Mouse (Mus musculus): ENCODE measurements around the gene Egfl8.
A peak's percentile ranks its signal among the peaks of the same experiment; 100 is the strongest.

Egfl8 gene

DNA sequence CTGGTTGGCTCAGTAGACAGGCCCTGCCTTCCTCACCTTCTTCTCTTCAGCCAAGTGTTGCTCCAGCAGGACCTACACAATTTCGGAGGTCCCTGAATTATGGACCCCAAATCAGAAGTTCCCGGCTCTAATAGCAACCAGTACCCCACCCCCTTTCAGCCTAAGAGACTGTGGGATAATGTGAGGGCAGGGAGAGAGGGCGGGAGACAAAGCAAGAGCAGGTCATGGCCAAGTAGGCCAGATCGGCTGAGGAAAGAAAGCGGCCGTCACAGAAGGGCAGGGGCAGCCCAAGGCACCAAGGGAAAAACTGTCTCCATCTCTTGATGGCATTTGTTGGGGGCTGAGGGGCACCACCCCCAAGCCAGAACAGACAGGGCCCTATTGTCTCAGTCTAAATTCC lies at the start of gene Egfl8:
Gene Egfl8 (minus strand): TSS at position 101 of the 400 bp plus-strand sequence.
- DNase-seq = no peak

DNA sequence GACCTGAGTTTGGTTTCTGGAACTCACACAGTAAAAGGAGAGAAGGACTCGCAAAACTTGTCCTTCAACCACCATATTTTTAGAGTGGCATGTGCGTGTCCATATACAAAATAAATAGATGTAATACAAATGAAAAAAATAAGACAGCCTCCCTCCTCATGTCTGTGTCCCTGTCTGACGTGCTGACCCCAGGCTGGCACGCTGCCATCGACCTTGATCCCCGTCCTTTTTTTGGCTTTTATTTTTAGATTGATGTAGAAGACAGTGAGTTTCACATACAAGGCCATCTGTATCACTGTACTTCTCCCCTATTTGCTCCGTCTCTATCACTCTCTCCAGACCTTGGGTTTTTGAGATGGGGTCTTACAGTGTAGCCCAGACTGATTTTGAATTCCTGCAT lies 48.7 kb upstream of the Egfl8 start:
- no peak for DNase-seq

- DNase-seq = no peak
These were observed 47.8 kb upstream of the Egfl8 start for GRCm38 (mm10) chr17:34663558-34663957.

GRCm38 (mm10) chr17:34662978-34663377 lies 47.2 kb upstream of the Egfl8 start:
- DNase-seq = no peak

DNA sequence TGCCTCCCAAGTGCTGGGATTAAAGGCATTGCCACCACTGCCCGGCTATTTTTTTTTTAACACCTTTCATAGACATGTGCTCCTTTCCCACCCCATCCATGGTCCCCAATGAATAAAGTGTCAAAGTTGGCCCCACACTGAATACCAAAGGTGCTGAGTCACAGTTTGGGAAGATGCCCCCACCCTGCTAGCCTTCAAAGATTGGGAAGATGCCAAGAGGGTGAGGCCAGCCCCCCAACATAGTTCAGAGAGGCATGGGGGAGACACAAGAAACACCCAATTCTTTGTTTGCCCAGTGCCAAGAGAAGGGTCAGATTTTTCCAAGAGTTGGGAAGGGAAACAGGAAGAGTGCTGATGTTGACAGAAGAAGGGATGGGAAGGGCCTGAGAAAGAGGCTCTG lies 46.7 kb upstream of the Egfl8 start:
- no peak for DNase-seq

DNA sequence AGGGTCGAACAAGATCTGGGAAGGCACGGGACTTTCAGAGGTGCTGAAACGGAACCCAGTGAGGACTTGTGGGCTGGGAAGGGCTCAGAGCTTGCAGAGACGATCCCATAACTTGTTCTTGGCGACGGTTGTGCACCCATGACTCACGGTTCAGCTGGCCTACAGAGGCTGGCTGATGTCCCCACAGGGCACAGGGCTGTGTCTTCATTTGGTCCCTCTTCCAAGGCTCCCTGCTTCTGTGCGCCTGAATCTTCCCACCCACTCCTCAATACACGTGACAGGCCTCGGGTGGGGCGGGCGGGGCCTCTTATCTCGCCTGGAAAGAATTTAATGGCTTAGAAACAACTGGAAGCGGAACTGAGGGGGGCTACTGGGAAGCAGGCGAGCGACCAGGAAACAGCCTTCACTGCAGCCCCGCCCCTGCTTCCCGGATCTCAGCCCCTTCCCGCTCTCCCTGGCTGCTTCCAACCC lies 45.4 kb upstream of the Egfl8 start:
- DNase-seq = no peak

- no peak for DNase-seq
These were observed 44.6 kb upstream of the Egfl8 start for GRCm38 (mm10) chr17:34660259-34660820.

DNA sequence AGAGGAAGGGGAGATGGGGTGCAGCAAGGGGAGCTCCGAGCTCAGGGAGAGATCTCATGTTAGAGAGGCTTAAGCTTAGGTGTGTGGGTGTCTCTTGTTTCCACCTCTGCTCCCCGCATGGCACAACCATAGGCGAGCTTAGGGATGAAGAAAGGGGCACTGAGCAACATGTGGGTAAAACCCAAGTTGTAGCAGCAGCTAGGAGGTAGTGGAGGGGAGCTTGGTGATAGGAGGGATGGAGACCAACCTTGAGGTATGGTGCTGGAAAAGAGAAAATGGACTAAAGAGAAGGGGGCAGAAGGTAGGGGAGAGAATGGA lies 44.1 kb upstream of the Egfl8 start:
- no peak for DNase-seq

- DNase-seq = no peak
These were observed 43.6 kb upstream of the Egfl8 start for GRCm38 (mm10) chr17:34659181-34659896.

GRCm38 (mm10) chr17:34658591-34658990 lies 42.8 kb upstream of the Egfl8 start:
- no peak for DNase-seq

GRCm38 (mm10) chr17:34658145-34658544 lies 42.4 kb upstream of the Egfl8 start:
- DNase-seq = no peak

DNA sequence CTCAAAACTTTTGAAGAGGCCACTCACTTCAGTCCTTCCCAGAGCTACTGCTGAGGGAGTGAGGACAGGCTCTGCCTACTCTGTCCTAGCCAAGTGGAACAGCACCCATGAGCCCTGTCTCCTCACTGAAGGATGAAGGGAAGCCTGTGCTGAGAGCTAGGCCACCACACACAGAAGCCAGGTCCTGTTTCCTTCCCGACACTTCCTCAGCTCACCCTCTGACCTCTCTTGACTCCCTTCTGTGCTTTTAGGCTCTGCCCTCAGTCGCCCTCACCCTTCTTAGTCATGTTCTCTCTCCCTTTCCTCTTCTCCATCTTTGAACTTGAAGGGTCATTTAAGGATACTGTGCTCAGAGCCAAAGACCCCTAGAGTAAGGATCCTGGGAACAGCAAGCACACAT lies 41.5 kb upstream of the Egfl8 start:
- DNase-seq = no peak

DNA sequence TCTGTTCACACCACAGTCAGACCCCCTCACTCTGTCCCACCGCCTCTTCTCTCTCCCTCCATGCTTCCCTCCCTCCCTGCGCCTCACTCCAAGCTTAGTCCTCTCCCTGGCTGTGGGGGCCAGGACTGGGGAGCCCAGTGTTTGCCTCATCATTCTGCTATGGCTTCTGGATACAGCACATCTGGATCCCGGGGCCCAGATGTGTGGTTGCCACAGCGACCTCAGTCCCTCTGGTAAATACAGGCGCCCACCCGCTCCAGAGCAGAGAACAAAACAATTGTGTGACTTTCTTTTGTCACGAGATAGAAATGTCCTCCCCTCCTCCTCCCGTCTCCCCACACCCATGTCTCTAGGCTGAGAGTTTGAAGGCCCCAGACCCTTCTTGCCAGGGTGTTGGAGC lies 40.9 kb upstream of the Egfl8 start:
- DNase-seq = no peak

DNA sequence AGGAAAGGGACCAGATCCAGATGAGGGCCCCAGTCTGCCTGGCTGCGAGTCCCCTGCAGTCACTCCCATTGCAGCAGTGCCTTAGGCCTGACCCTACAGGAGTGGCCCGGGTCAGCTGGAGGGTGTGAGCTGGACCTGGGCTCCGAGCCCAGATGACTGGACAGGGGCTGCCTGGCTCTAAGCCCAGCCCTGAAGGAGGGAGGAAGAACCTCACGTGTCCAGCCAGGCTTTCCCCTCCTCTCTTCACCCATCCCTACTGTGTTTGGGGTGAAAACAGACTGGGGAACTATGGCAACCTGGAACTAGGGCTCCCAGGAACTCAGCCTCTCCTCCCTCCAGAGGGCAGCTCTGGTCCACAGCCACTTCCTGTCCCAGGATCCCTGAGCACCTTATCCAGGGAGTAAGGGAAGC lies 39.8 kb upstream of the Egfl8 start:
- peak; percentile 64 for DNase-seq

- DNase-seq = no peak
These were observed 39.4 kb upstream of the Egfl8 start for GRCm38 (mm10) chr17:34655160-34655559.

GRCm38 (mm10) chr17:34654392-34654791 lies 38.6 kb upstream of the Egfl8 start:
- DNase-seq = no peak

DNA sequence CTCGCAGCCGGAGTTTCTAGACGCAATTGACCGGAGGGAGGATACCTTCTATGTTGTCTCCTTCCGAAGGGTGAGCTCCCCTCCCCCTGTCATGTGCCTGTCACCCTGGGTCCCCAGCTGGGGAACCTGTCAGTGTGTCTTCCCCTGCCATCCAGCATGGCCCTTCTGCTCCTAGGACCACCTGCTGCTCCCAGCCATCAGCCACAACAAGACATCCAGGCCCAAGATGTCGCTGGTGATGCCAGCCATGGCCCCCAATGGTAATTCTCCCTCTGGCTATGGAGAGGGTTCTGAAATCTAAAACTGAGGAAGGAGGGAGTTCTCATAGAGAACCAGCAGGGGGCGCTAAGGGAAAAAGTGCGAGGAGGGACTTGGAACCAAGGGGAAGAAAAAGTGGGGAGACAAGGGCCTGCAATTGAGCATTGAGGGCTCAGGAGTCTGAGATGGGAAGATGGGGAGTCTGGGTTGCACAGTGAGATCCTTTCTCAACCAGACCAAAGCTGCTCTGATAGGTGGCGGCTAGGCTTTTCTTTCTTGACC lies 38.0 kb upstream of the Egfl8 start:
- DNase-seq = no peak

DNA sequence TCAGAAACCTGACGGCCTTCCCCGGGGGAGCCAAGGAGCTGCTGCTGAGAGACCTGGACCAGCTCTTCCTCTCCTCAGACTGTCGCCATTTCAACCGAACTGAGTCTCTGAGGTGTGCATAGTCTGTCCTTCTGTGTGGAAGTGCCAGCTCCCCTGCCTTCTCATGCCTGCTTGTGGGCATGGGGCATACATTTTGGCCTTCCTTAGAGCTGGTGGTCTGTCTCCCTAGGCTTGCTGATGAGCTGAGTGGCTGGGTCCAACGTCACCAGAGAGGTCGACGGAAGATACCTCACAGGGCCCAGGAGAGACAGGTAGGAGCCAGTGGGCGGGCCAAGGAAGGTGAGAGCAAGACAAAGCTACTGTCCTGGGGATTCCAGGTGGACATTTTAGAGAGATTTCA lies 37.2 kb upstream of the Egfl8 start:
- DNase-seq = no peak

DNA sequence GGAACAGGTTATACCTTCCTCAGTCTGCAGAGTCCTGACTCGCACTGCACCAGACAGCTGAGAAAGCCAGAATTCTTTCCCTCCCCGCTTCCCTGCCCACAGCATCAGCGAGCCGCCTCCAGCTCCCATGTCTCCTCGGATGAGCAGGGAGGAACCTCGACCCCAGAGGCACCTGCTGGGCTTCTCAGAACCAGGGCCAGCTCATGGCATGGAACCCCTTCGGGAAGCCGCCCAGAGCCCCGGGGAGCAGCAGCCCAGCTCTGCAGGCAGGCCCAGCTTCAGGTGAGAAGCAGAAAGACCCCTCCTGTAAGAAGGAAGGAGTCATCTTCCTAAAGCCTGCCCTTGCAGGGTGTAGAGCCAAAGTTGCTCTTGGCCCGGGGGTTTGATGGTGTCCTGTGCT lies 36.8 kb upstream of the Egfl8 start:
- DNase-seq = no peak

DNA sequence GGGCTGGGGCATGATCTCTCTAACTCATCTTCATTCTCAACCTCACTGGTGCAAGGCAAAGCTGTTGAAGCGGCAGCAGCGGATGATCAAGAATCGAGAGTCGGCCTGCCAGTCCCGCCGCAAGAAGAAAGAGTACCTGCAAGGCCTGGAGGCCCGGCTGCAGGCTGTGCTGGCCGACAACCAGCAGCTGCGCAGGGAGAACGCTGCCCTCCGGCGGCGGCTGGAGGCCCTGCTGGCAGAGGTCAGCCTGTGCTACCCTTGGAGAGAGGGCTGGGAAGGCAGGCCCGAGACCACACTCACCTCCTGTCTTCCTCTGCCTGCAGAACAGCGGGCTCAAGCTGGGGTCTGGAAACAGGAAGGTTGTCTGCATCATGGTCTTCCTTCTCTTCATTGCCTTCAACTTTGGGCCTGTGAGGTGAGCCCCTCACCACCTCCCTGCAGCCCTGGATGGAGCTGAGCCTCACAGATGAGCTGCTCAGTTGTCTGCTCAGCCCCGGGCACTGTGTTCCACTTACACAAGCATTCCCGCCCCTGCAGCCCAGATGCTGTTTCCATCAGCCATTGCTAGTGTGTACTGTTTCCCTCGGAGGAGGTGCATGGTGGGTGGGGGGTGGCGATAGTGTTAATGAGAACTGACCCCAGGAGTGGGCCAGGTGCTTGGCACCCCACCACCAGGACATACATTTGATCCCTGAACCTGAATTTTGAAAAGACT lies 35.9 kb upstream of the Egfl8 start:
- no peak for DNase-seq

DNA sequence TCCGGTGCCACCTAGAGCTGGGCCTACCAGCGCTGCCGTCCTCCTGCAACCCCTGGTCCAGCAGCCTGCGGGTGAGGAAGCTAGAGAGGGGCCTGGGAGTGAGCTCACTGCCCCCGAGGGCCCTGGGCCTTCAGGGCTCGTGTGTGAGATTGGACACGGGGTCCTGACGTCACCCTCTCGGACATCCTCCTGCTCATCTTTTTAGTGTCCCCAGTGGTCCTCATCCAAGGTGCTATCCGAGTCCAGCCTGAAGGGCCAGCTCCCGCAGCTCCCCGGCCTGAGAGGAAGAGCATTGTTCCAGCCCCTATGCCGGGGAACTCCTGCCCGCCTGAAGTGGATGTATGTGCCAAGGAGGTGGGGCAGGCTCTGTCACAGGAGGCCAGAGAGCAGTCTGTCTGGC lies 35.0 kb upstream of the Egfl8 start:
- DNase-seq = no peak

DNA sequence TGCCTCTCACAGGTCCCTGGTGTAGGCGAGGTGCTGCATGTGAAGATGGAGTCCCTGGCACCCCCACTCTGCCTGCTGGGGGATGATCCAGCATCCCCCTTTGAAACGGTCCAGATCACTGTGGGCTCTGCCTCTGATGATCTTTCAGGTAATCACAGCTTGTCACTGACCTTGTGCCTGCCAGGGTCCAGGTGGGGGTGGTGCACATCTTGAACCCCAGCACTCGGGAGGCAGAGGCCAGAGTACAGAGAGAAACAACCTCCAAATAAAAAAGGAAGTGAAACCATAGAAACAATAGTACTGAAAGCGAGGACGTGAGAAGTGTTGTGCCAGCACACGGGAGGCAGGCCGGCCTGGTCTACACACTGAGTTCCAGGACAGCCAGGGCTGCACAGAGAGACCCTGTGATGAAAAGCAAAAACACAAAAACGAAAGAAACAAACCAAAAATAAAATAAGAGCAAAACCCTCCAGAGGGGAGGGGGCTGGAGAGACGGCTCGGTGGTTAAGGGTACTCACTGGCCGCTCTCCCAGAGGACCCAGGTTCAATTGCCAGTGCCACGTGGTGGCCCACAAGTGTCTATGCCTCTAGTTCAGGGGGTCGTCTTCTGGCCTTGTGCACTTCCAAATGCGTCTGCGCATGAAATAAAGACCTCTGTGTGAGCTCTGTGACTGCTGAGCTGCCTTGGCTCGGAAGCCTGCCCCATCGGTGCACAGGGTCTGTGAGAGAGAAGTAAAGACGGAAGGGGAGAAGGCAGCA lies 33.5 kb upstream of the Egfl8 start:
- DNase-seq = no peak

GRCm38 (mm10) chr17:34648141-34648890 lies 32.5 kb upstream of the Egfl8 start:
- no peak for DNase-seq
